Mouse (Mus musculus): ENCODE results near the gene Npas3. TPM values are rescaled to one million over a fixed set of nuclear protein-coding genes. Genes with fewer than 3 reads are reported as not detected.

The Npas3 gene
- polyA plus RNA-seq, 1 experiment, result 1.2 TPM

GRCm38 (mm10) chr12:53448040-53448439, 199.6 kb downstream of the Npas3 start:
- no peak overlapping the region for H3K27ac ChIP-seq (ENCODE audit: insufficient read depth, low read length)
- no peak overlapping the region for H3K9ac ChIP-seq (ENCODE audit: low read depth, poor library complexity, severe bottlenecking)
- TF ChIP-seq EP300 (IDR thresholded peaks at IDR 0.05; ENCODE audit: insufficient read depth, low read depth, low read length), result no peak
- TF ChIP-seq CTCF (IDR thresholded peaks at IDR 0.05; ENCODE audit: low read depth, low read length), result no peak
- TF ChIP-seq POLR2A (IDR thresholded peaks at IDR 0.05; ENCODE audit: insufficient read depth, low read length), result no peak
- no peaks in the 10 kb centered on the region for H3K4me1 ChIP-seq (ENCODE audit: control insufficient read depth, insufficient read depth, low read length)
- no peak overlapping the region for H3K4me3 ChIP-seq (ENCODE audit: low read depth, low read length)
- H3K9me3 ChIP-seq (replicated peaks; ENCODE audit: control insufficient read depth, insufficient read depth, low read length, poor library complexity, severe bottlenecking), result no peaks in the 10 kb centered on the region
- no peaks in the 10 kb centered on the region for H3K36me3 ChIP-seq (ENCODE audit: control insufficient read depth, insufficient read depth, low read length, poor library complexity, severe bottlenecking)
- H3K27me3 ChIP-seq (ENCODE audit: control insufficient read depth, insufficient read depth, low read length, poor library complexity, severe bottlenecking), result no peaks in the 10 kb centered on the region; the same call in 1 of the 2 replicates

DNA sequence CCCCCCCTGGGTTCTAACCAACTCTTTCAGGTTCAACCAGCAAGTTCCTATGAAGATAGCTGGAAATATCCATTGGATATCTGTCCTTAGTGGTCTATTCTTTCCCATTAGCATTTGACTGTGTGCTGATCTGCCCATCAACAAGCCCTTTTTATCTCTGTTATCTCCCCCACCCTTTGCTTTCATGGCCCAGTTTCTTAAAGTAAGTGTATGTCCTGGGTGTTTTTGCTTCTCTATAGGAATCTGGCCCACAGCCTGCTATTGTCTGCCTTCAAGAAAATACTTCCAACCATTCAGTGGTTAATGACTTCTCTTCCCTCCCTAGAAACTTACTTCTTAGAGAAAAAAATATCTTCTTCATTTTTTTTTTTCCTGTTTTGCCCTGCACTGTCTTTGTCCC, 219.1 kb downstream of the Npas3 start:
- Histone ChIP-seq H3K27me3 (ENCODE audit: control insufficient read depth, insufficient read depth, low read length, poor library complexity, severe bottlenecking) (no peaks in the 10 kb centered on the region), H3K4me1 (ENCODE audit: control insufficient read depth, insufficient read depth, low read length) (no peaks in the 10 kb centered on the region), H3K4me3 (ENCODE audit: low read depth, low read length) (no peak overlapping the region), H3K9me3 (replicated peaks; ENCODE audit: control insufficient read depth, insufficient read depth, low read length, poor library complexity, severe bottlenecking) (0 out of 2 replicates have a peak, but pooled peaks cover 2% of the 10 kb centered on the region), H3K36me3 (ENCODE audit: control insufficient read depth, insufficient read depth, low read length, poor library complexity, severe bottlenecking) (no peaks in the 10 kb centered on the region), H3K27ac (ENCODE audit: insufficient read depth, low read length) (no peak overlapping the region), H3K9ac (ENCODE audit: low read depth, poor library complexity, severe bottlenecking) (no peak overlapping the region)
- TF ChIP-seq CTCF (IDR thresholded peaks at IDR 0.05; ENCODE audit: low read depth, low read length) (no peak), POLR2A (IDR thresholded peaks at IDR 0.05; ENCODE audit: insufficient read depth, low read length) (no peak), EP300 (IDR thresholded peaks at IDR 0.05; ENCODE audit: insufficient read depth, low read depth, low read length) (no peak)

- Histone ChIP-seq H3K27me3 (ENCODE audit: control insufficient read depth, insufficient read depth, low read length, poor library complexity, severe bottlenecking) (no peaks in the 10 kb centered on the region), H3K36me3 (ENCODE audit: control insufficient read depth, insufficient read depth, low read length, poor library complexity, severe bottlenecking) (no peaks in the 10 kb centered on the region), H3K9ac (ENCODE audit: low read depth, poor library complexity, severe bottlenecking) (no peak overlapping the region), H3K4me3 (ENCODE audit: low read depth, low read length) (no peak overlapping the region), H3K4me1 (ENCODE audit: control insufficient read depth, insufficient read depth, low read length) (peaks cover 4% of the 10 kb centered on the region), H3K9me3 (replicated peaks; ENCODE audit: control insufficient read depth, insufficient read depth, low read length, poor library complexity, severe bottlenecking) (no peaks in the 10 kb centered on the region), H3K27ac (ENCODE audit: insufficient read depth, low read length) (peak overlapping the region; percentile 61)
- TF ChIP-seq POLR2A (IDR thresholded peaks at IDR 0.05; ENCODE audit: insufficient read depth, low read length), result no peak
- TF ChIP-seq EP300 (IDR thresholded peaks at IDR 0.05; ENCODE audit: insufficient read depth, low read depth, low read length), result no peak
- no peak for TF ChIP-seq CTCF (IDR thresholded peaks at IDR 0.05; ENCODE audit: low read depth, low read length)
Measured at GRCm38 (mm10) chr12:53474486-53474885, 226.0 kb downstream of the Npas3 start.

DNA sequence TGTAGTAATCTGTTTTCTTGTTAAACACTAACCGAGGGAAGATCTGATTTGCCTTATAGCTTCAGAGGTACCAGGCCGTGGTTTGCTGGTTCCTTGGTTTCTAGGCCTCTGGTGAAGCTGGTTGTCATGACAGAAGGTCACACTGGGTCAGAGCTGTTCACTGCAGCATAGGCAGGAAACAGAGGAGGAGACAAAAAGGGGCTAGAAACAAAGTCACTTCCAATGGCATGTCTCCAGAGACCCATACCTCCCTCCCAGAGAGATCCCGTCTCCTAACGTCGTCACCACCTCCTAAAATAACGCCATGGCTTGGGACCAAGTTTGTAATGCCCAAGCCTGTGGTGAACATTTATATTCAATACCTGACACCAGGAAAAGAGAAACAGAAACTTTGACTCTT, 236.4 kb downstream of the Npas3 start:
- no peaks in the 10 kb centered on the region for H3K36me3 ChIP-seq (ENCODE audit: control insufficient read depth, insufficient read depth, low read length, poor library complexity, severe bottlenecking)
- no peaks in the 10 kb centered on the region for H3K9me3 ChIP-seq (replicated peaks; ENCODE audit: control insufficient read depth, insufficient read depth, low read length, poor library complexity, severe bottlenecking)
- no peak overlapping the region for H3K27ac ChIP-seq (ENCODE audit: insufficient read depth, low read length)
- TF ChIP-seq POLR2A (IDR thresholded peaks at IDR 0.05; ENCODE audit: insufficient read depth, low read length) (no peak), CTCF (IDR thresholded peaks at IDR 0.05; ENCODE audit: low read depth, low read length) (no peak), EP300 (IDR thresholded peaks at IDR 0.05; ENCODE audit: insufficient read depth, low read depth, low read length) (no peak)
- no peak overlapping the region for H3K9ac ChIP-seq (ENCODE audit: low read depth, poor library complexity, severe bottlenecking)
- H3K27me3 ChIP-seq (ENCODE audit: control insufficient read depth, insufficient read depth, low read length, poor library complexity, severe bottlenecking), result no peaks in the 10 kb centered on the region
- no peak overlapping the region for H3K4me3 ChIP-seq (ENCODE audit: low read depth, low read length)
- no peaks in the 10 kb centered on the region for H3K4me1 ChIP-seq (ENCODE audit: control insufficient read depth, insufficient read depth, low read length)

DNA sequence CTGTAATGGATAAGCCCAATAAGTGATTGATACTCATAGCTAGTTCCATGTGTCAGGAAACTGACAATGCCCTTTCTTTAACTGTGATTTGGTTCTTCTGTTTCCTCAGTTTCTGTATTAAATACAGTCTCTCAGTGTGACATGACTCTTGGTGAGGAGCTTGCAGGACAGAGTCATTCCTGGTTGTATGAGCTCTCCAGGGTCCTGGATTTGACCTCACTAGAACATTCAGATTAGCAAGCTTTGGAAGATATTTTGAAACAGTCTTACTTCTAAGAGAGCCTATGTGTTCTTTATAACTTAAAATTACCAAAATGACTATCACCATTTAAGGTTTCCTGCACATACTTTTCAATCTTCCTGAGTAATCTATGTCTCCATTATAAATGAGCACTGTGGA, 247.9 kb downstream of the Npas3 start:
- TF ChIP-seq CTCF (IDR thresholded peaks at IDR 0.05; ENCODE audit: low read depth, low read length) (no peak), EP300 (IDR thresholded peaks at IDR 0.05; ENCODE audit: insufficient read depth, low read depth, low read length) (no peak), POLR2A (IDR thresholded peaks at IDR 0.05; ENCODE audit: insufficient read depth, low read length) (no peak)
- no peaks in the 10 kb centered on the region for H3K9me3 ChIP-seq (replicated peaks; ENCODE audit: control insufficient read depth, insufficient read depth, low read length, poor library complexity, severe bottlenecking)
- H3K4me1 ChIP-seq (ENCODE audit: control insufficient read depth, insufficient read depth, low read length), result no peaks in the 10 kb centered on the region
- no peak overlapping the region for H3K27ac ChIP-seq (ENCODE audit: insufficient read depth, low read length)
- H3K4me3 ChIP-seq (ENCODE audit: low read depth, low read length), result no peak overlapping the region
- H3K27me3 ChIP-seq (ENCODE audit: control insufficient read depth, insufficient read depth, low read length, poor library complexity, severe bottlenecking), result no peaks in the 10 kb centered on the region
- H3K36me3 ChIP-seq (ENCODE audit: control insufficient read depth, insufficient read depth, low read length, poor library complexity, severe bottlenecking), result no peaks in the 10 kb centered on the region
- no peak overlapping the region for H3K9ac ChIP-seq (ENCODE audit: low read depth, poor library complexity, severe bottlenecking)

DNA sequence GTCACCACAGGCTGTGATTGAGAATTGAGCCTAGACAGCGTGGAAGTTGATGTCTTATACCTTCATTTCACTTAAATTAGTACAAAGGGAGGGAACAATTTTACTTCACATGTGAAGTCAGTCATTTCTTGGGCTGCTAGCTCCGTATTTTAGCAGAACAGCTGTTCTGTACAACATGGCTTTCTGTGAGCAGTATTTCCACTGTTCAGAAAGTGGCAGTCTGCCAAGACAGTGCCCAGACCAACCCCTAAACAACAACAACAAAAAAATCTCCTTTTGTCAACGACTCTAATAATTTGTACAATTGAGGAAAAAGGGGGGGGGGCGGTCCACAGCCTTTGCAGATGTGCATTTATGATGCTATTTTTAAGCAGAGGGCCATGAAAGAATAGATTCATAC, 266.4 kb downstream of the Npas3 start:
- Histone ChIP-seq H3K9ac (ENCODE audit: low read depth, poor library complexity, severe bottlenecking) (no peak overlapping the region), H3K27me3 (ENCODE audit: control insufficient read depth, insufficient read depth, low read length, poor library complexity, severe bottlenecking) (no peaks in the 10 kb centered on the region), H3K9me3 (replicated peaks; ENCODE audit: control insufficient read depth, insufficient read depth, low read length, poor library complexity, severe bottlenecking) (no peaks in the 10 kb centered on the region), H3K4me3 (ENCODE audit: low read depth, low read length) (no peak overlapping the region), H3K27ac (ENCODE audit: insufficient read depth, low read length) (no peak overlapping the region), H3K36me3 (ENCODE audit: control insufficient read depth, insufficient read depth, low read length, poor library complexity, severe bottlenecking) (no peaks in the 10 kb centered on the region), H3K4me1 (ENCODE audit: control insufficient read depth, insufficient read depth, low read length) (no peaks in the 10 kb centered on the region)
- TF ChIP-seq EP300 (IDR thresholded peaks at IDR 0.05; ENCODE audit: insufficient read depth, low read depth, low read length), result no peak
- no peak for TF ChIP-seq POLR2A (IDR thresholded peaks at IDR 0.05; ENCODE audit: insufficient read depth, low read length)
- no peak for TF ChIP-seq CTCF (IDR thresholded peaks at IDR 0.05; ENCODE audit: low read depth, low read length)

Data from ES-Bruce4 (cell line).